In the genomic region with DNA sequence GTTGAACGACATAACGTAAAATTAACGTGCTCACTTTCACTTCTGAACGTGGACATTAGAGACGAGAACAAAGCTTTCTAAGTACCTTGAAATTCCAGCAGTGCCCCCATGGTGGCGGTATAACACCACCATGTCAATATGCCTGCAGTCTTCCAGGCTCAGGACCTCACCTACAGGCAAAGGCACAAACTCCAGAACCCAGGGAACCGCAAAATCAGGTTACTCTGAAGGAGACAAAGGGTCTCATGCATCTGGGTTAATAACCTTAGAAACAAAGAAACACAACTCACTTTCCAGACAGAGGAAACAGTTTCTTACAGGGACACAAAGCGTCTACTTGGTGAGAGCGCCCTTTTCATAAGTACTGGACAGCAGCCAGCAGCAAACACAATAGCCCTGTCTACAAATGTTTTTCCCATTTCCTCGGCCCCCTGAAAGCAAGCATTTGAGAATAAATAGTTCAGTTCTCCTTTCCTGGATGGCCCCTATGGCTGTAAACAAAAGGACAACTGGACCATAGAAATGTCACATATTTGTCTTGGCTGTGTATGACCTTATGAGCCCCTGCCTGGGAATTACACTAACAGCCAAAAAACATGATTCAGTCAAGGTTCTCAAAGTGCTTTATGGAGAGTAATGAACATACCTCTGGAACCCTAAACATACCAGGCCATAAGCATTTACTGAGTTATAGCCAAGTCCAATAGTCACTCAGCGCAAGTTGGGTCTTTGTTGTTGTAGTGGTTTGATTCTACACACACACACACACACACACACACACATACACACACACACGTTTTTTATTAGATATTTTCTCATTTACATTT, we compare ENCODE assay signal across 8 mouse cellular contexts. TPM values are rescaled to one million over a fixed set of nuclear protein-coding genes. Genes with fewer than 3 reads are reported as not detected.
DNase-seq lines count a peak whose midpoint lies in the region; ATAC-seq lines count a peak whose summit lies in the region.

No protein-coding gene starts in this region.

- peak overlapping the region; percentile 86 for H3K4me3 ChIP-seq in megakaryocyte, embryonic 14.5 days (replicated peaks)

- H3K36me3 ChIP-seq in megakaryocyte, embryonic 14.5 days (replicated peaks; ENCODE audit: low read length), result no peaks in the 10 kb centered on the region

- H3K9me3 ChIP-seq in megakaryocyte, embryonic 14.5 days, result no peaks in the 10 kb centered on the region

- DNase-seq in ZHBTc4 (ENCODE audit: low read depth, low spot score), result peak; percentile 89
- peak; percentile 65 to 74 for DNase-seq in gastrocnemius, adult 8-10 months (ENCODE audit: low spot score in 2 of 2)
- DNase-seq in hindlimb bud, embryonic 11.5 days (ENCODE audit: extremely low spot score, low read depth, low spot score), result peak; percentile 92
- peak; percentile 73 to 84 for DNase-seq in left cerebral cortex, adult 8-10 months (ENCODE audit: low spot score in 2 of 2)
- DNase-seq in right cerebral cortex, postnatal 10 days (ENCODE audit: low spot score in 2 of 2), result peak; percentile 84 to 88
- DNase-seq in urinary bladder, postnatal 25 days (ENCODE audit: low spot score), result peak; percentile 77

- H3K27me3 ChIP-seq in megakaryocyte, embryonic 14.5 days (replicated peaks), result peaks cover 11% of the 10 kb centered on the region

- H3K4me1 ChIP-seq in megakaryocyte, embryonic 14.5 days, result peaks cover 15% of the 10 kb centered on the region

- peak; percentile 98 for ATAC-seq in common myeloid progenitor, adult 5-6 weeks (replicated peaks; ENCODE audit: low read depth, poor library complexity, severe bottlenecking)

RNA-seq across cellular contexts. Expression of gene Gclc, which starts 52.7 kb away (rescaled TPM):
- 48.4 and 57.5 TPM in 2 replicates for total RNA-seq in common myeloid progenitor, adult 5-6 weeks (2017)
- 1 to 10 TPM; 7.2 to 9.6 (median 9.4) TPM for total RNA-seq in gastrocnemius, adult 8-10 months (2022)
- total RNA-seq in left cerebral cortex, adult 8-10 months (2022), result 10 to 100 TPM; 45.7 to 50.4 (median 49.4) TPM
- 2.3 and 9.1 TPM in 2 replicates for polyA plus RNA-seq in megakaryocyte, embryonic 14.5 days (2012; ENCODE audit: insufficient read depth, low replicate concordance)

Comparison
In these comparisons a context has a peak if more than half of its experiments do, and no peak if none do; other contexts are left out.
1. Peak in every context shown above with its lines: DNase-seq, ATAC-seq and H3K4me3 ChIP-seq.